Mouse (Mus musculus): ENCODE results near the gene Gdpgp1.

Gdpgp1 gene

DNA sequence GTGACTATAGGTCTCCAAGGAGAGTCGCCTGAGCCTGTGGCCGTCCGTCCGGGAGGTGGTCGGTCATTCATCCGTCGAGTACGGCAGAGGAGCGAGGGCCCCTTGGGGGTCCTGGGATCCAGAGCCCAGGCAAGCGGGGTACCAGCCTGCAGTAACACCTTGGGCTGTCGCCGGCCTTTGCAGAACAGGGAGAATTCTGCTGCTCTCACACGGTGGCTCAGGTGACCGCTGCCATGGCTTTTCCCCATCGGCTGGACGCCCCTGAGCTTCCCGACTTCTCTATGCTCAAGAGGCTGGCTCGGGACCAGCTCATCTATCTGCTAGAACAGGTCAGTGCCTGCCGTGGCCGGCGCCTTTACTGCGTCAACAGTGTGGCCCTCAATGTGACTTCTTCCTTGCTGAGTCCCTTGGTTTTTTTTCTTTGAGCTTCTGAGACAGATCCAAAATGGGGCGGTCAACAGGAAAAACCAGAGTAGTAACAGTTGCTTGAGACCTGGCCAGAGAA is 37.1 kb downstream of the Gdpgp1 start:
- no peak for DNase-seq (ENCODE audit: low read depth in 1 of 2, low spot score in 2 of 2)

DNA sequence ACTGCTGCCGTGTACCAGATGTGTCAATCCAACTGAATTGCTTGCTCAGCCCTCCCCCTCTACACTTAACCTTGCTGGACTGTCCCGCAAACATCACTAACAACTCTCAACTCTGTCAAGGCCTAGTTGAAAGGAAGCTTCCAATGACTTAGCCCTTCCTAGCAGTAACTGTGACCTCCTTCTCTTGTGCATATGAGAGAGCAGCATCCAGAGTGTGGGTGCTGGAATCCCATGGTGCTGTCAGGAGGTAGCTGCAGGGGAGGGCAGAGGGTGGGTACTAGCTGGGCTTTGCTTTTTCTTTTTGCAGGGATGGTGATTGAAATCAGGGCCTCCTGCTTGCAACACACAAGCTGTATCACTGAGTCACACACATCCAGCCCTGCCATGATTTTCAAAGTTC is 40.8 kb downstream of the Gdpgp1 start:
- no peak for DNase-seq (ENCODE audit: low read depth in 1 of 2, low spot score in 2 of 2)

DNA sequence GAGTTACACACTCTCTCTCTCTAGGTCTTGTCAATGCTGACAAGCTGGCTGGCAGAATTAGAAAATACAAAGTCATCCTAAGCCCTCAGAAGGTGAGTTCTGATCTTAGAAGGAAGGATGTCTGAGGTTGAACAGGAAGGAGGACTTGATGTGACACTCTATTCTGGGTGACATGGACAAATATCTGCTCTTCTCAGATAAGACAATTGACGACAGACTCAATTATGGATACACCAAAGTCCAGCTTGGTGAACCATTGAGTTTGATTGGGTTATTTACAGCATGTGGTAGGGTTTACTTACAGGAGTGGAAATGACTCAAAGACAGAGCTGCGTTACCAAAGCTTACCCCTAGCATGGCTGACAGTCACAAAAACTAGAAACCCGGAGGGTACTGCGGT is 43.7 kb downstream of the Gdpgp1 start:
- no peak for DNase-seq (ENCODE audit: low read depth in 1 of 2, low spot score in 2 of 2)

DNA sequence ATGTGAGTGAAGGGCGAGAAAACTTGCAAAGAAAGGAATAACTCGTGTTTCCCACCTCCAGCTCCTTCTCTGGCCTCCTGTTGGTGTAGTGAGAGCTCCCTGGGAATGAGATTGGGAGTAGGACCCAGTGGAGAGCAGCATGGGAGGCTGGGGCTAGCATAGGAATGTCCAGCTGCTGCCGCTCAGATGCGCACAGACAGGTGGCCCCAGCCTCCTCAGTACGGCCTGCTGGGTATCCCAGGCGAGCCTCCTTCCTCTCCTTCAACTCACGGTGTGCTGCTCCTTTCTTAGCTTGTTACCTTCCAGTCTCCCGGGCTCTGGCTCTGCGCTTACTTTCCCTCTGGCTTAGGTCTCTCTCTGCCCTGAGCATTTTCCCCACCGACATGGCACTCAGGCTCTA is 47.4 kb downstream of the Gdpgp1 start:
- no peak for DNase-seq (ENCODE audit: low read depth in 1 of 2, low spot score in 2 of 2)

DNA sequence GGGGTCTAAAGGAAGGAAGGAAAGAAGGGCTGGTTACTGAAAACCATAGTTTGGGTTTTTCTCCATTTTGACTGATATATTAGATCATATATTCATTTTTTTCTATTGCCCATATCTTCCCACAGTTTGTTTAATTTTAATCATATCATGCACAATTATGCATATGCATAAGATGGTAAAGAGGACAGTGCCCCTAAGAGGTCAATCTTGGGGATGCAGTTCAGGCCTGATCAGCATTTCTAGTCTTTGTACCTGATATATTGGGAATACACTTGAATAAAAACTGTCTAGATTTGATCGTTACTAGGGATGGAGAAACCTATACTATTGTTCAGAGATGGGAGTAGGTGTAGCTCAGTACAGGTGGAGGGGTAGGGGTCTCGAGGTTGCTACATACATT is 48.3 kb downstream of the Gdpgp1 start:
- no peak for DNase-seq (ENCODE audit: low read depth in 1 of 2, low spot score in 2 of 2)

DNA sequence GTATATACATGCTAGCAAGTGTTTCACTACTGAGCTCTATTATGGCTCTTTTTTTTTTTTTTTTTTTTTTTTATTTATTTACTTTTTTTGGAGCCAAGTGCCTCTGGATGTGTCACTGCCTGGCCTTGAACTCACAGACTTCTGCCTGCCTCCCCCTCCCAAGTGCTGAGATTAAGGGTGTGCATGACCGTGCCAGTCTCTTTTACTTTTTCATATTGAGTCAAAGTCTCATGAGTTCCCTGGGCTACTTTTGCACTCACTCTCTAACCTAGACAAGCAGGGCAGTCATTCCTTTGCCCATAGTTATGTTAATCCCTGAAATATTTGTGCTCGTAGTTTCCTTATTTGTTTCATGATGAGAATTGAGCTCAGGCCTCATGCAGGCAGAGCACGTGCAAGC is 49.0 kb downstream of the Gdpgp1 start:
- no peak for DNase-seq (ENCODE audit: low read depth in 1 of 2, low spot score in 2 of 2)

DNA sequence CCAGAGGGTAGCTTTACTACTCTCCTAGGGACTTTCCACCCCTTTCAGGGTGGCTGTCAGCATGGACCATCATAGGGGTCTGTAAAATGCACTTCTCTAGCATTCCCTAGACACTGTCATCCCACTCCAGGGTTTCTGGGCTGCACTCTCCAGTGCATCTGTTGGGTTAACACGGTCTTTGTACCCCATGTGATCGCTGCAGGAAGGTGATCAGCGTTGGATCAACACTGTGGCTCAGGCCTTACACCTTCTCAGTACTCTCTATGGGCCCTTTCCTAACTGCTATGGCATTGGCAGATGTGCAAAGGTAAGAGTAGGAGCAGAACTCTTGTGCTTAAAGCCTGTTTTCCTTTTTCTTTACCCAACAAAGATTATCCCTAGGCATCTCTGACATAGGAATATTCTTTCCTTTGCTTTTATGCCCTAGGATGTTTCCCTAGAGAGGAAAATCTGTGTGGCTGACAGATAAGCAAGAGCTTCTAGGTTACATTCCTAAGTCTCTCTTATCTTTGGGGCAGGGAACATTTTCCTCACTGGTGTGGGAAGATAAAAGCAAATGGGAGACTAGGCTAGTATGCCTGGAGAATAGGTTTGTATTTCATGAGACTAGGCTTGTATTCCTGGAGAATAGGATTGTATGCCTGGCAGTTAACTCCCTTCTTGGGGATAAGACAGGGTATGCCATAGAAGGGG is 50.7 kb downstream of the Gdpgp1 start:
- DNase-seq (ENCODE audit: low read depth in 1 of 2, low spot score in 2 of 2): no peak

DNA sequence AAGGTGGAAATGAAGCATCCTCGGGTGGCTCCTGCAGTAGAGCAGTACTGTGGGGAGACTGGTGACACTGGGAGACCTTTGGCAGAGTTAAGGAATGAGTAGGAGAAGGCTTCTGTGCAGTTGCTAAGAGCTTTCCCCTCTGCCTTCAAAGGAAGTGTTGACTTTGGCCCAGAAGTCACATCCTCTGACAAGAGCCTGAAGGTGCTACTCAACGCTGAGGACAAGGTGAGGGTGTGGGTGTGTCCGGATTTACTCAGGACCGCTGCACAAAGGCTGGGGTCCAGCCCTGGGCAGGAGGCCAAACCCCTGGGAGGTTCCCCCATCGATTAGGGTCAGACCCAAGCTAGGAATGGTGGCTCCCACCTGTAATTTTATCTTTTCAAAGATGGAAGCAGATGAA is 51.7 kb downstream of the Gdpgp1 start:
- no peak for DNase-seq (ENCODE audit: low read depth in 1 of 2, low spot score in 2 of 2)

DNA sequence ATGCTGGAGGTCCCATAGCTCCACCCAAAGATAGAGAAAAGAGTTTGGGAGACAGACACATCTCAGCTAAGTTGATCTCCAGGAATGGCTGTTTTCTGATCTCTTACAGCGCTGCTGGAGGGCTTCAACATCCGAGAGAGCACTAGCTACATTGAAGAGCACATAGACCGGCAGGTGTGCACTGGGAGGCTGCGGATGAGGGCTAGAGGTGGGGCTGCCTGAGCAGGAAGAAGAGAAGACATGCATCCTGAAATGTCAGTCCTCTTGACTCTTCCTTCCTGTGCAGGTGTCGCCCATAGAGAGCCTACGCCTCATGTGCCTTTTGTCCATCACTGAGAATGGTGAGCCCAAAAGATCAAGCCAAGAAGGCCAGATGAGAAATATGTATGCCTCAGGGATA is 53.1 kb downstream of the Gdpgp1 start:
- no peak for DNase-seq (ENCODE audit: low read depth in 1 of 2, low spot score in 2 of 2)

DNA sequence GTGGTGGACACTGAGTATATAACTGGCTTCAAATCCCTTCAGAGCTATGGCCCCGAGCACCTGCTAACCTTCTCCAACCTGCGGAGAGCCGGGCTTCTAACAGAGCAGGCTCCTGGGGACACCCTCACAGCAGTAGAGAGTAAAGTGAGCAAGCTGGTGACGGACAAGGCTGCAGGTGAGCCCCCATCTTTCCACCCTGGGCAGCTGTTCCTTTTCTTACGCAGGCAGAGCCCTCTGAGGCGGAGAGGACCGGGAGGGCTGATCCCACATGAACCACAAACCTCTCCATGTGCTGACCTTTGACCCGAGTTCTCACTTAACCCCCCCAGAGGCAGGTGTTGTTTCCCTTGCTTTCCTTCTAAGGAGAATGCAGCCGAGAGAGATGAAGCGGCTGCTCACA is 55.1 kb downstream of the Gdpgp1 start:
- DNase-seq (ENCODE audit: low read depth in 1 of 2, low spot score in 2 of 2): no peak
